Mouse (Mus musculus) brain, embryonic 18.5 days (tissue): Measurements from ENCODE around the gene Psmc3ip.

Source experiments
- DNase-seq: peaks from one replicate; pipeline ENCODE4 v3.0.0-alpha.2; 2012; ENCODE audit warnings: low read depth, low spot score

The Psmc3ip gene

DNA sequence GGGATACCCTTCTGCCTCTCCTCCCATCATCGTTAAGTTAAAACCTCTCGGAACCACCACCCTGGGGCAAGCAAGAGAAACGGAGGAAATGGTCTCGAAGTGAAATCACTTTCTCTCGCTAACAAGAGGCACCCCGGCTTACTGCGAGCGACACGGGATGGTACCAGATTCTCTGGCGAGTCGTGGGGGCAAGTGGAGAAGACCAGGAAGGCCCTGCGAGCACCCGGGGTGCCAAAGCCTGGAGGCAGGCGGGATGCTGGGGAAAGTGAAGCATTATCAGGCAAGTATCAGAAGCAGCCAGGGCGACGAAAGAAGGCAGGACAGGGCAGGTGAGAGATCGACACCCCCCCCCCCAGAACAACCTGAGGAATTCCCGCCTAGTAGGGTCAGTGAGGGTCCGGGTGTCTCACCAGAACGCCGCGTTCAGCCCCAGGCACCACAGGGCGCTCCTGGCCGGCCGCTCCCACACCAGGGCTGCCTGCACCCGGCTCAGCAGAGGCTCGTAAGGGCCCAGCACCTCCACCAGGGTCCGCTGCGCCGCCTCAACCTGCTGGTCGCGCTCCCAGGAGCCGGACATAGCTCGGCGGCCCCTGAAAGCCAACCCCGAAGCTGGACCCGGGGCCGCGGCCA, 24.0 kb upstream of the Psmc3ip start:
- no peak for DNase-seq

- no peak for DNase-seq
Measured at GRCm38 (mm10) chr11:101118105-101118504, 22.9 kb upstream of the Psmc3ip start.

DNA sequence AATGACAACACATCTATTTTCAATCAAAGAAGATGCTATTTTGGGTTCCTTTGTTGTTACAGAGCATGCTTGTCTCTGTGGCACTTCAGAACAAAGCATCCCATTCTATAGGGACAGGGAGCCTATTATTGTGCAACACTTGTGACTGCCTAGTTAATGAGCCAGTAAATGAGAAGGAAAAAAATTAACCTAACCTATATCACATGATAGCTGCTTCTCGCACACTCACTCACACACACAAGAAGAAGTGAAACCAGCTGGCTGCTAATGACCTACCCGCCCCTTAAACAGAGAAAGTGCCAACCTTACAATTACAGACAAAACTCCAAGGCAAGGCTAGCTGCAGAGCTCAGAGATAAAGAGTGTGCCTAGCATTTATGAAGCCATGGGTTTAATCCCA, 20.3 kb upstream of the Psmc3ip start:
- no peak for DNase-seq

GRCm38 (mm10) chr11:101112186-101112585, 16.9 kb upstream of the Psmc3ip start:
- DNase-seq, result no peak

DNA sequence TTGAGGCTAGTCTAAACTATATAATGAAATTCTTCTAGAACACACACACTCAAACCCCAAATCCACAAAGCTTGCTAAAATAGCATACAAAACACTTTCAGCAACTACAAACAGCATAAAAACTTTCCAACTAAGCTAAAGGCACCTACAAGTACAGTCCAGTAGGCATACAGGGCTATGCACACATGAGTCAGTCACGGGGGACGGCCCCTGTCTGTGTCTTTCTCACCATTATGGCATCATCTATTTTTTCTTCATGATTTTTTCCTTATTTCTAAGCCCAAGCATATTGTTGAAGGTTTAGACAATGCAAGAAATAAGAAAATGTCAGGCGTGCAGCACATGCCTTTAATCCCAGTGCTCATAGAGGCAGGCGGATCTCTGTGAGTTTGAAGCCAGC, 15.9 kb upstream of the Psmc3ip start:
- DNase-seq, result no peak

GRCm38 (mm10) chr11:101110708-101111107, 15.5 kb upstream of the Psmc3ip start:
- no peak for DNase-seq

DNA sequence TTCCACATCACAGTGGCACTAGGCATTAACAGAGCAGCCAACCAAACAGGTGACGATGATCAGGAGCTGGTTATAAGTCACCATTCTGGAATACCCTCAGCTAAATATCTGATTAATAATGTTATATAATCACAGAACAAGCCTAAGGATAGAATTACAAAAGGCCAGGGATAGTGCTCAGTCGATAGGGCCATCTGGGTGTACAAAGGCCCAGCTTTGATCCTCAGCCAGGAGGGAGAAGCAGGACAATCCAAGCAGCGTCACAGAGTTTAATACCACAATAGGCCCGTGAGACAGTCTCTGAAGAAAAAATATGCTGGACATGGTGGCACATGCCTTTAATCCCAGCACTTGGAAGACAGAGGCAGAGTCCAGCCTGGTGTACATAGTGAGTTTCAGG, 14.1 kb upstream of the Psmc3ip start:
- no peak for DNase-seq

DNA sequence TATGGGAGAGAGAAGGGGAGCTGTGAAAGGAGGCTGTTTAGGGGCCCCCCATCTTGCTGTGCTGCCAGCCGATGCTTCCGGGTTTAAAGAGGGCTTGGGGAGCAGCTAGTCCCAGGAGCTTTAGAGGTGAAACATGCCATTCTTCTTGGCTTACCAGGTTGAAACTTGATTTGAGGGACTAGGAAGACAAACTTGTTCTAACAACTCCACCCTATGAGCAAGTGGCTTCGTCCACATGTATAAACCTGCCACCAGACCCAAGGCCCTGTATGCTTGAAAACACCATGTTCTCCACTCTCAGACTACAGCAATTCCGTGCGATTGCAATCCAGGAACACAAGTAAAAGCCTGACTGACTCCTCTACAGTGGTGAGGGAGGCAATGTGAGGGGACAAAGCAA, 7.8 kb upstream of the Psmc3ip start:
- no peak for DNase-seq

GRCm38 (mm10) chr11:101098231-101098630, 3.0 kb upstream of the Psmc3ip start:
- no peak for DNase-seq

GRCm38 (mm10) chr11:101094930-101095313, 314 bp downstream of the Psmc3ip start:
- no peak for DNase-seq

GRCm38 (mm10) chr11:101089931-101090330, 5.3 kb downstream of the Psmc3ip start:
- DNase-seq, result no peak

DNA sequence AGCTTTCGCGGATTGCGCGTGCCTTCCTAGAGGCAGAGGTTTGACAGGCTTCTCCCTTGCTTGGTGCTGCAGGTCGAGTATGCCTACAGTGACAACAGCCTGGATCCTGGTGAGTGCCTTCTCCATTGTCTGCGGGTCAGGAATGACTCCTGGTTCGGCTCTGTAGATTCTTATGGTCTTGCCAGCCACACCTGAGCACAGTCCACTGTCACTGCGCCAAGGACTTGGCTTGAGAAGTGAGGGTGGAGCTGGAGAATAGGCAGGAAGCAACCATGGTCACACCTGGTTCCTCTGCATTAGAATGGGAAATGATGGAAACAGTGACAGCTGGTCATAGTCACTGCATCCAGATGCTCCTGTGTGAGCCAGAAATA, 7.6 kb downstream of the Psmc3ip start:
- no peak for DNase-seq

GRCm38 (mm10) chr11:101086756-101087681, 8.2 kb downstream of the Psmc3ip start, which contains the start of gene Mlx:
TSS of gene Mlx (plus strand) at chr11:101087277.
- peak; percentile 85 for DNase-seq

GRCm38 (mm10) chr11:101086323-101086674, 8.9 kb downstream of the Psmc3ip start:
- no peak for DNase-seq

DNA sequence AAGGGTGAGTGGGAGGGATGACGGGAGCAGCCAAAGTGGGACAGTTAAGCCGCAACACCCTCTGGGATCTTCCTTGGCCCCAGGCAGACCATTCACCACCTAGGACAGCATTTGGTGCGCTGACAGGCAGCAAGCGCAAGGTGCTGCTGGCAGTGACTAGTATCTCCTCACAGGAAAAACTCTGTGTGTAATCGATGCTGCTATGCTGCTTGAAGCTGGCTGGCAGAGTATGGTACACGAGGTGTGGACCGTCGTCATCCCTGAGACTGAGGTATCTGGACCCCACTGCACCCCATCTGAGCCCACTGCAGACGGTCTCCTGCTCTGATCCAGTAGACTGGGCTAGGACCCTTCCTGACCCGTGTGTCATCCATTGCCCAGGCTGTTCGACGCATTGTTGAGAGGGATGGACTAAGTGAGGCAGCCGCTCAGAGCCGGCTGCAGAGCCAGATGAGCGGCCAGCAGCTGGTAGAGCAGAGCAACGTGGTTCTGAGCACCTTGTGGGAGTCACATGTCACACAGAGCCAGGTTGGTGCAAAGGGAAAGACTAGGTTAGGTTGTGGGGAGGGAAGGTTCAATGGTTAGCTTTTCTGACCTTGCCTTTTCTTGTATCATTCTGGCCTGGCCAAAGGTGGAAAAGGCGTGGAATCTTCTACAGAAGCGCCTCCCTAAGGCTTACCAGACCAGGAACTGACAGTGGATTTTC, 9.5 kb downstream of the Psmc3ip start:
- no peak for DNase-seq

- DNase-seq, result no peak
Measured at GRCm38 (mm10) chr11:101084811-101085210, 10.4 kb downstream of the Psmc3ip start.

GRCm38 (mm10) chr11:101084246-101084645, 11.0 kb downstream of the Psmc3ip start:
- DNase-seq, result no peak

DNA sequence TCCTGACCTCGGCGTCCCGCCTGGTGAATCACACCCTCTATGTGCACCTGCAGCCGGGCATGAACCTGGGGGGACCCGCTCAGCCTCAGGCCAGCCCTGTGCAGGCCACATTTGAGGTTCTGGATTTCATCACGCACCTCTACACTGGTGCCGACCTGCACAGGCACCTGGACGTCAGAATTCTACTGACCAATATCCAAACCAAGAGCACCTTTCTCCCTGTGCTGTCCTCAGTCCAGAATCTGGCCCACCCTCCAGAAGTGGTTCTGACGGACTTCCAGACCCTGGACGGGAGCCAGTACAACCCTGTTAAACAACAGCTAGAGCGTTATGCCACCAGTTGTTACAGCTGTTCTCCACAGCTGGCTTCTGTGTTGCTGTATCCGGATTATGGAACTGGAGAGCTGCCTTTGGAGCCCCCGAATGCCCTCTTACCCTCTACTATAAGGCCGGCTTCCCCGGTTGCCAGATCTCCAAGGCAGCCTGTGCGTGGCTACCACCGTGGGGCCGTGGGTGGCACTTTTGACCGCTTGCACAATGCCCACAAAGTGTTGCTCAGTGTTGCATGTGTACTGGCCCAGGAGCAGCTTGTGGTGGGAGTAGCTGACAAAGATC, 12.0 kb downstream of the Psmc3ip start:
- DNase-seq, result no peak

- DNase-seq, result peak; percentile 89
Measured at GRCm38 (mm10) chr11:101082208-101083082, 12.8 kb downstream of the Psmc3ip start, which contains the start of gene Coasy. TSS of gene Coasy (plus strand) at chr11:101082565.

- DNase-seq, result no peak
Measured at GRCm38 (mm10) chr11:101081659-101082058, 13.6 kb downstream of the Psmc3ip start.

DNA sequence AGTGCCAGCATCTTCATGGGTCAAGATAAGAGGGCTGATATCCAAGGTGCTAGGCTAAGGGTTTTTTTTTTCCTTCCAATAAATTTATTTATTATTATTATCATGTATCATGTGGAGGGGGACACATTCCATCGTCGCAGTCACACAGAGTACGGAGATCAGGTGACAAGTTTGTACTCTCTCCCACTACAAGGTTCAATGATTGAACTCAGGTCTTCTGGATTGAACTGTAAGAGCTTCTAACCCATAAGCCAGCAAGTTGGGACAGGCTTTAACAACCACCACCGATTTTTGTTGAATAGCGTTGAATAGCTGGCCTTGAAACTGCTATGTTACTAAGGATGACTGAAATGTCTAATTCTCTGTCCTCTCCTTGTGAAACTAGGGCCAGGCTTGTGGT, 14.8 kb downstream of the Psmc3ip start:
- DNase-seq, result no peak
